Mouse (Mus musculus) layer of hippocampus, postnatal 14 days (tissue): Measurements from ENCODE around the gene Cmklr1. TPM values are rescaled to one million over a fixed set of nuclear protein-coding genes. Genes with fewer than 3 reads are reported as not detected.

ENCODE experiments used
- DNase-seq, 2 experiments: peaks; one replicate each; pipeline ENCODE4 v3.0.0; 2021 to 2022; ENCODE audit warnings: low spot score in 2 of 2, mixed read lengths in 1 of 2
- long read RNA-seq, 2 experiments: library from polyadenylated mRNA; stranded (forward); transcript quantifications; one replicate each; pipeline ENCODE4 v2.0.0; 2021
- total RNA-seq, 2 experiments: library from RNA; stranded (reverse); gene quantifications; 2 replicates each; pipeline ENCODE4 v1.2.3; 2021

The Cmklr1 gene
- 1 to 10 TPM; 2.8 to 5.1 TPM for total RNA-seq
- long read RNA-seq, experiment 1 = 0 reads
- long read RNA-seq, experiment 2 = 0 reads

DNA sequence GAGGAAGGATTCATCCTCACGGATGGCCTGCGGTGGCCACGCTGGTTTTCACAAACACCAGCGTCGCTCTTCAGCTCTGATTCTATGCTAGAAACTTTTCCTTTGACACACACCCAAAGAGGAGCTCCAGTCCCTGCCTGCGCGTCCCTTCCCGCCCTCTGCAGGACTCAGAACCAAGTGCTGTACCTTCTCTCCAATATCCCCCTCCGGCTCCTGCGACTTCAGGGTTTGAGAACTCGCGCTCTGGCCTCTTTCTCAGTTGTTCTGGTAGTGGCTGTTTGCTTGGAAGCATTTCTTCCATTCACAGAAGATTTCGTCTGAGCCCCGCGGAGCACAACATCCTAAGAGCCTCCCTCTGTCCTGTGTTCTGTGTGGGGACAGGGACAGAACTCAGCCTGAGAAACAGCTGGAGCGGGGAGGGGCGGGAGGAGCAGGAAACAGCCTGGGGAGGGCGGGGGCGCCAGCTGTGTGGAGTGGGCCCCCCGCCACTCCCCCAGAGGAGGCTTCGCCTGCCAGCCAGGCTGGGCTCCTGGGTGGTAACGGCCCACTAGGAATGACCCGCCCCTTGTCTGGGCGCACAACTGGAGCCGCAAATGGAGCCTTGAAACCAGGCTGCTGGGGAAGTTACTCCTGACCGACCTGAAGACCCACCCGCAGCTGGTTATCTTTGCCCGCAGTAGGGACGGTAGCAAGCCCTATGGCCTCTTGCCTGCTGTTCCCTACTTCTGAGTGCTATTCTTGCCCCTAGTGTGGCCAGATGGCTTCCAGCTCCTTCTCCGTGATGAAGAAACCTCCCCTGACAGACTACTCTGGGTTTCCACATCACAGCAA, at the start of gene Cmklr1:
TSS of gene Cmklr1 (minus strand) at position 392 of the 831 bp plus-strand sequence.
- no peak for DNase-seq

DNA sequence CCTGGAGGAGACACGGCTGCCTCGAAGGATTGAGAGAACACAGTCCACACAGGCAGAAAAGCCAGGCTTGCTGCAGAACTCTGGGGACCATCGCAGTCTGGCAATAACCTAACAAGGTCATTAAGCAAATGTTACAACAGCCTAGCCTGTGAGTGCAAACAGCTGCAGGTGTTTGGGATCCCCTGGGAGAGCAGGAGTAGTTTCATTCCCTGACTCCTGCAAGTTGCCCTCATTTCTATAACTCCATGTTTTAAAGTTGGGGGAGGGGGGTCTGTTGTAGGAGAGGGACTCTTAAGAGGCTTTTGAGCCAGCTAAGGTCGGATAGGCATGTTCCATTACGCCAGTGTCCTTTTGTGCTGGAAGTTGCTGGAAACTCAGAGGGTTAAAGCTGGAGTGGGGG, 44.2 kb upstream of the Cmklr1 start:
- no peak for DNase-seq

DNA sequence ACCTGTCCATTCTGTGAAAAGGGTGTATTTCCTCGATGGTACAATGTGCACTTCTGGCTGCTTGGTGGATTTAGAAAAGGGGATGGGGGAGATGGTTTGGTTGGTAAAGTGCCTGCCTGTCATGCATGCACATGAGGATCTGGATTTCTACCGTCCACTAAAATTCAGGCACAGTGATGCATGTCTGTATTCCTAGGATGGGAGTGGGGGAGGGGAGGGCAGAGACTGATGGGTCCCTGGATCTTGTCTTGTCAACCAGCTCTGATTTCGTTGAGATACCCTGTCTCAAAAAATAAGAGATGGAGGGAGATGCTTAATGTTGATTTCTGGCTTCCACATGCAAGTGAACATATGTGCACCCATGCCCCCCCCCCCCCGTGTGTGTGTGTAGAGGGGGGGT, 43.8 kb upstream of the Cmklr1 start:
- DNase-seq = no peak

DNA sequence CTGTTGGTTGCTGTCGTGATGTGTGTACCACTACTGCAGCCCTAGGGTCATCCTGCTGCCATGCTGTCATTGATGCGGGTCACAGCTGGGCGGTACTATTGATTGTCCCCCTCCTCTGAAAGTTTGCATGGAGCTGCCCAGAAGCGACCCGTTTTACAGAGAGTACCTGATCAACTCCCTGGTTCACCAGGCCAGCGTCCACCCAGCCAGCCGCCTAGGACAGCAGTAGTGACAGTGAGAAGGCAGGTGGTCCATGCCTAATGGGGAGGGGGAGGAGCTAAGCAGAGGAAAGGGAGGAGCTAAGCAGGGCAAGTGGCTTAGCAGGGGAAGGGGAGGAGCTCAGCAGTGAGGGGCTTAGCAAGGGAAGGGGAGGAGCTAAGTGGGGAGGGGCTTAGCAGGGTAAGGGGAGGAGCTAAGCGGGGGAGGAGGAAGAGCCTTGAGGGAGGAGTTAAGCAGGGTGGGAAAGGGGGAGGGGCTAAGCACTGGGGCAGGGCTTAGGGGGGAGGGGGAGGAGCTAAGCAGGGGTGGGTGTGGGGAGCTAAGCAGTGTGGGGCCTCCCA, 43.0 kb upstream of the Cmklr1 start:
- no peak for DNase-seq

DNA sequence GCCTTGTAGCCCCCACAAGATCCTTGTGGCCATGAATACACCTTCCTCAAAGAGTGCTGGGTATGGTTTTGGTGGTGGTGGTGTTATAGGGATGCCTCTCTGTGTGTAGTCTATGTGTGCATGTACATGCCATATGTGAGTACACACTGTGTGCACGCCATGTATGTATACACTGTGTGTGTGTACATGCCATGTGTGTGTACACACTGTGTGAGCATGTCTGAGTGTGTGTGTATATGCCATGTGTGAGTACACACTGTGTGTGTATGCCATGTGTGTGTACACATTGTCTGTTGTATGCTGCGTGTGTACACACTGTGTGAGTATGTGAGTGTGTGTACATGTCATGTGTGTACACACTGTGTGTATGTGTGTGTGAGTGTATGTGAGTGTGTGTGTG, 40.6 kb upstream of the Cmklr1 start:
- DNase-seq = no peak

DNA sequence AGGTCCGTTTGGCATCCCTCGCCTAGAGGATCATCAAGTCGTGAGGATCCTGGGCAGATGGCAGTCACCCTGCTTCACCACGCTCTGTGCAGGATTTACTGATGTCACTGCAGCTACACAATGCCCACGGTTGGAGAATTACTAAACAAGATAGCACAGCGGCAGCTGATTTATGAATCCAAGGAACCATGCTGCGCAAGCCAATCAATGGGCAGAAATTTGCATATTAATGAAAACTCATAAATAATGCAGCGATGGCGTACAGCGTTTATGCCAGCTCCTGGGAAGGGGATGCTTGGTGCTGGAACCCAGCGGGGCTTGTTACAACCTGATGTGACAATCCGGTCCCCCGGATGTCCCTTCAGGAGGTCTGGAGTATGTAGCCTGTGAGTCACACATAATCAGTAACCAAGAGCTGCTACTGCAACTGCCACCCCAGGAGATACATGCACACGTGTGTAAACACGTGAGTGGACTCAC, 39.9 kb upstream of the Cmklr1 start:
- DNase-seq = peak; percentile 17 to 36

DNA sequence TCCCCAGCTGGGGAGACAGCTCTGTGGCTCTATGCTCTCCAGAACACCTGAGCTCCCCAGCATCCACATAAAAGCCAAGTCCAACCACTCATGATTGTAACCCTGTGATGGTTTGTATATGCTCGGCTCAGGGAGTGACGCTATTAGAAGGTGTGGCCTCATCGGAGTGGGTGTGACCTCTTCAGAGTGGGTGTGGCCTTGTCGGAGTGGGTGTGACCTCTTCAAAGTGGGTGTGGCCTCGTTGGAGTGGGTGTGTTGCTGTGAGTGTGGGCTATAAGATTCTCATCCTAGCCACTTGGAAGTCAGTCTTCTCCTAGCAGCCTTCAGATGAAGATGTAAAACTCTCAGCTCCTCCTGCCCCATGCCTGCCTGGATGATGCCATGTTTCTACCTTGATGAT, 37.3 kb upstream of the Cmklr1 start:
- no peak for DNase-seq

DNA sequence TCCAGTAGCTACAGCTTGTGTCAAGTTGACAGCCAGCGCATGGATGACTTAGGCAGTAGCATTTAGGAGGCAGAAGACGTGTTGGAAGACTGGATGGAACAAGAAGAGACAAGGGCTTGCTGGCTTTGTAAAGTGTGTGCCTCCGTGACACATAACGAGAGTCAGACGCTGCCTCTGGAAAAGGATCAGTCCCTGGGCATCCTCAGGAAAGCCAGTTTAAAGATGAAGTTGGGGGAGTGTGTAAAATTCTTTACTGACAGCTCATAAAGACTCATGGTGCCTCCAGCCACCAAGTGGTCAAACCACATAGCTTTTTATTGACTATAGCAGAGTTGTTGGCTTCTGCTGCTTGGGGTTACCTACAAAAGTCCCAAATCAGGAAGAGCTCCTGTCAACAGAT, 35.2 kb upstream of the Cmklr1 start:
- no peak for DNase-seq

DNA sequence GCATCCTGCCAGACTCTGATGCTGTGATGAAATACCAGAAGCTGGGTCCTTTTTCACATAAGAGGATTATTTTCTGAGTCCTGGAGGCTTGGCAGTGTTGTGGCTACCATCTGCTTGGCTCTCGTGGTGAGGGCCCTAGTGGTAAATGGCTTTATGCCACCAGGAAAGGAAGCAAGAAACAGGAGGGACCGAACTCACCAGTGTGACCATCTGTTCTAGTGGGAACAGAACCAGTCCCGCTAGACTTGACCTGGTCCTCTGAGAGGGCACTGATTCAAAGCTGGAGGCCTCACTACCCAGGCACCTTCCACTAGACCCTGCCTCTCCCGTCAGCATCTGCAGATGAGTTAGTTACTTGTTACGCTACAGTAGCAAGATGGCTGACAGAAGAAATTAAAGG, 33.0 kb upstream of the Cmklr1 start:
- DNase-seq = no peak

DNA sequence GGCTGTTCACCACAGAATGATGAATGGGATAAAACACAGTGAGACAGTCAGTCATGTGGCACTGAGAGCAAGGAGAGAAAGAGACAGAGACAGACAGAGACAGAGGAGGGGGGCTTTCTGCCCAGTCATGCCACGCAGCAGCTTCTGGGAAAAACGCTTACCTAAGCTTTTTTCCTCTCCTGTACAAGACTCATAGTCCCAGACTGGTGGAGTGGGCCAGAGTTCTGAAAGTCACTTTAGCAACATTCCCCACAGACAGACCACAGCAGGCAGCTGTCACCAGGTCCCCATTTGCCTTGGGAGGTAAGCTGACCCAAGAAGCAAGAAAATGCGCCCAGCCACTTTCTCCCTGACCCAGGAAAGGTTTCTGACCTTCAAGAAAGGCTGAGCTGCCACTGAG, 32.2 kb upstream of the Cmklr1 start:
- DNase-seq = no peak

DNA sequence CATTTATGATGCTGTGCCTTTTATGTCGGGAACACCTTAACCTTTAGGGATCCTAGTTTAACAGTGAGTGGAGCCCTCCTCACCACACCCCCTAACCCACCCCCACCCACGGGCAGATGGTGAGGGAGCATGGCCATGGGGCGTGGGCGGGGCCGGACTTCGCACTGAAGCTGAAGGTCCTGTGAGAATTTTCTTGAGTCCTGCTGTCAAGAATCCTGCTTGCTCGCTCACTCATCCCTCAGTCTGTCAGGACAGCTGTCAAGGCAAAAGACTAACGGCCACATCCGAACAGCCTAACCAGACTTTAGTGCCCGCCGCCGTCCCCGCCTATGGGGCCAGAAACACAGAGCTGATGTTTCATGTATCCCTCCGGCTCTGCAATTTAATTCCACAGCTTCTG, 31.0 kb upstream of the Cmklr1 start:
- no peak for DNase-seq

DNA sequence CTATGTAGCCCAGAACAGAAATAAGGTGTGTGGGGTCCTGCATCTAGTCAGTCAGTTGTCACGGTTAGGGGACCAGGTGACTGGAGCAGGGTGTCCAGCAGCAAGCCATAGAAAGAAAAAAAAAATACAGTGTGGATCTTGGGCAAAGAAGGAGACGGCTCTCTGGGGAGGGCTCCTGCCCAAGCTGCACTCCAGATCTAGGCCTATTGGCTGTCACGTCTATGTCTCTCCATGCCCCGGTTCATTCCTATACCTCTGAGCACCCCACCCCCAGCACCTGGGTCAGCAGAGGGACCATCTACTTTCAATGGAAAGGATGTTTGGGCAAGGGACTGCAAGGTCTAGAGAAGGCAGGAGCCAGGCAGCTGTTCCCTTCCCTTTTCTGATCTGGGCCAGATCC, 29.3 kb upstream of the Cmklr1 start:
- DNase-seq = no peak

DNA sequence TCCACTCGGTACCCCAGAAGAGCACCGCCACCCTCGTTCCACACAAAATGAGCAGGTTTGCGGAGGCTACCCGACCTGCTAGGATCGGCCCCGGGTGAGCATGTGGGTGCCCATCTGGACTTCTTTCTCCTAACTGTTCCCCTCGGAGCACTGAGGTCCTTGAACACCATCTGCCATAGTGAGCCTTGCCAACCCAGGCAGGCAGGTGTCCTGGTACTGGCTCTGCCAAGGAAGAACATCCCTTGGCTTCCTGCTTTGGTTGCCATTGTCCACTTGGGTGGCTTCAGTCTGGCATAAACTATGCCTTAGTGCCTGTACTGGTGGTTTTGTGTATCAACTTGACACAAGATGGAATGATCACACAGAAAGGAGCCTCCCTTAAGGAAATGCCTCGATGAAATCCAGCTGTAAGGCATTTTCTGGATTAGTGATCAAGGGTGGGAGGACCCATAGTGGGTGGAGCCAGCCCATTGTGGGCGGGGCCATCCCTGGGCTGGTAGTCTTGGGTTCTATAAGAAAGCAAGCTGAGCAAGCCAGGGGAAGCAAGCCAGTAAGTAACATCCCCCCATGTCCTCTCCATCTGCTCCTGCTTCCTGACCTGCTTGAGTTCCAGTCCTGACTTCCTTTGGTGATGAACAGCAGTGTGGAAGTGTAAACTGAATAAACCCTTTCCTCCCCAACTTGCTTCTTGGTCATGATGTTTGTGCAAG, 28.7 kb upstream of the Cmklr1 start:
- DNase-seq = no peak

DNA sequence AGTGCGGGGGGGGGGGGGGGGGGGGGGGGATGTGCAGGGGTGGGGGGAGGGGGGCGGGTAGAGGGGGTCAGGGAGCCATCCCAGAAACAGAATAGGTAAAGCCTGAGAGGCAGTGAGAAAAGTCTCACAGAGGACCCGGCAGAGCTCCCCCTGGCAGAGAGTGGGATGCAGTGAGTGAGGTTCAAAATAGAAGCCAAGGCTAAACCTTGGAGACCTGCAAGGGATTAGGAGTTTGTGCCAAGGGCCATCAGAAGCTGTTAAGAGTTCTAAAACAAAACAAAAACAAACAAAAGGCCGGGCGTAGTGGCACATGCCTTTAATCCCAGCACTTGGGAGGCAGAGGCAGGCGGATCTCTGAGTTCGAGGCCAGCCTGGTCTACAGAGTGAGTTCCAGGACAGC, 27.3 kb upstream of the Cmklr1 start:
- DNase-seq = no peak

DNA sequence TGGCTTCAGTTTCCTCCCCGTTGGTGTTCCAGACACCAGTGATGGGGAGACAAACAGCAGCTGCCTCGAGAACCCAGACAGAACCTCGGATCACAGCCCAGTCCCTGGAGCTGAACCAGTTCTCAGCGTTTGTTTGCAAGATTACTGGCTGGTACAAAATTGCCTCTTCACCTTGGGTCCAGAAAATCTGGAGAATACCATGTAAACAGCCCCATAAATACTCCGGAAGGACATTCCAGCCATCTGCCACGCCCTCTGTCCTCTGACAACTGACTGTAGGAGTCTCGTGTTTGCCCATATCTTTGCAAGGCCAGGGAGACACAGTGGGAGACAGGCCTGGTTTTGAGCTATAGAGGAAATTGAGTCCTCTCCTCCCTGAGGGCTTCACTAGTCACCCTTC, 24.6 kb upstream of the Cmklr1 start:
- no peak for DNase-seq

DNA sequence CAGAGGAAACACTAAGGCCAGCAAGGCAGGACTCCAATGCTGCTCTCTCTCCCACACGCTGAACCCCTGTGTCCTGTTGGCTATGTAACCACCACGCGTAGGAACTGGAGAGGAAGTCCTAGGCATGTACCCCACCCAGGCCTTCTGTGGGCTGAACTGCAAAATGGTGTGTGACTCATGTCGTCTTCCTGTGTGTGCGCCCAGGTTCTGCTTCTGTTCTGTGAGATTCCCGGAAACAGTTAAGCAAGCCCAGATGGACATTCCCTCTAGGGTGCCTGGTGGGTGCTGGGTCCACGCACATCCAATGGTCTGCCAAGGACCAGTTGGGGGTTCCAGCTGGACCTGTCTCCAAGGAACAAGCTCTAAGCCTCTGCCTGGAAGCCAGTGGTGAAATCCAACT, 22.2 kb upstream of the Cmklr1 start:
- no peak for DNase-seq

DNA sequence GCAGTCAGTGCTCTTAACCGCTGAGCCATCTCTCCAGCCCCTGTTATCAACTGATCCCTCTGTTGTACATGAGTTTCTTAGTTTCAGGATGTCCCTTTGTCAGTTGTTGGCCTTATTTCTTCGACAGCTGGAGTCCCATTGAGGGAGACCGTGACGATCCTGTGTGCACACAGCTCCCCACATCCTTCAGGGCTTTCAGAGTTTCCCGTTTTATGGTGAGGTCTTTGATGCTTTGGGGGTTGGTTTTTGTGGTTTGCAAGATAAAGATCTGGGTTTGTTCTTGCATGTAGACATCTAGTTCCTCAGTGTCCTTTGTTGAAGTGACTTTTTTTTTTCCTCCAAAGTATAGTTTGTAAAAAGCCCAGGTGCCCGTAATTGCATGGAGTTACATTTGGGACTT, 20.4 kb upstream of the Cmklr1 start:
- DNase-seq = no peak

DNA sequence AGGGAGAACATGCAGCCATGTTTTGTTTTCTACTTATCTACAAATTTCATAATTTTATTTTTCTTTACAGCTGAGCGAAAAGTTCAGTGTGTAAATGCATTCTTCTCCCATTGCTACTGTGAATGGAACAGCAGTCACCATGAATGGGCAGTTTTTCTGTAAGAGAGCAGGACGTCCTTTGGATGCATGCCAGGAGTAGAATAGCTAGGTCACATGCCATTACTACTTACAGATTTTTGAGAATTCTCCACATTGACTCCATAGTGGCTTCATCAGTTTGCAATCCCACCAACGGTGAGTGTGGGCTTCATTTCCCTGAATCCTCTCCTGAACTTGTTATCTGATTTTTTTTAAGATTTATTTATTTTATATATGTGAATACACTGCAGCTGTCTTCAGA, 19.9 kb upstream of the Cmklr1 start:
- no peak for DNase-seq

DNA sequence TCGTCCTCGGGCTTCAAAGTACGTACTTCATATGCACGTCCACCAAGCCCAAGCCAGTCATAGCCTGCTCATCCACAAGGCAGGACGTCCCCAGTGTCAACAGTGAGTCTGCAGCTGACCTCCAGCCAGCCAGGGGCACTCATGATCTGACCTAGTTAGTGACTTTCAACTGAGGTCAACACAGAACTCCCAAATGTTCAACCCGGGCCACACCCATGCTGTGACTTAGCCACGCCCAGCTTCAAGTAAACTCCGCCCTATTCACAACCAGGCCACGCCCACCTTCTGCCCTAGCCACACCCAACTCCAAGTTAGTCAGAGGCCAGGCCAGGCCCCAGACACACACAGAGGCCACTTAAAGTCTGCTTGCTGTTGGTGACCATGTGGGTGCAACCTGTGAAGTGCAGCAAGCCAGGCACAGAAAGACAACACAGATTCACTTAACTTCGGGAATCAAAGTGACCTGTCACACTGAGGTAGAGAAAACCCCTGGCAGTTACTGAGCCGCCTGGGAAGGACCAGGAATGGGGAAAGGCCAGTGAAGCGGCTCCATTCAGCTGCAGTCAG, 14.5 kb upstream of the Cmklr1 start:
- DNase-seq = no peak

DNA sequence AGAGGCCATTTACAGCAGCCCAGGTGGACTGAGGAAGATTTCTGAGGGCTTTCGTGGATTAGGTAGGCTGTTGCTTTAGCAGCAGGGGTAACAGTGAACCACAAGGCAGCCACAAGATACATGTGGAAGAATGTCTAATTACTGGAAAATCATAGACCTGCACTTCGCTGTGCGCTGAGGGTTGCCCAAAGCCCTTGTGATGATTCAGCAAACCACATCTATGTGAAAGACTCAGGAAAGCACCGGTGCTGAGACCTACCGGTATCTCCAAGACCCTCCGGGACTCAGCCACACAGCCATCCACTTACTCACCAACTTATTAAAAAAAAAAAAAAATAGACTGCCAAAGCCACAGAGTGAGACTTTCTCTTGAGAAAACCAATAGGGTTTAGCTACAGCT, 13.9 kb upstream of the Cmklr1 start:
- DNase-seq = no peak

DNA sequence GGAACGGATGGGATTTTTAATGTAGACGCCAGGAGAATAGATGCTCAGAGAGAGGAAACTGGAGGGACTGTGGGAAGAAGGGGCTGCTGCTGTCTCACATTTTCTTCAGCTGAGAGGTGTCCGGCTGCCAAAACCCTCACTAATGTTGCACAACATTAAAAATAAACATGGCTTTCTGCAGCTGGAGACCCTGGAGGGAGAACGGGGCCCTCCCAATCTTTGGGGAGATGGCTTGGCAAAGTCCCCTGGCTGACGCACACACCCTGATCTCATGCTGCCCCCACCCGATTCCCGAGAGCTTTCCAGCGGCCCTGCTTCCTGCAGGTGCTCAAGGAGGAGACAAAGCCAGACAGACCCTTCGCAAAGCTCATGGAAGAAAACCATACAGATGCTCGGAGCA, 10.6 kb upstream of the Cmklr1 start:
- no peak for DNase-seq

DNA sequence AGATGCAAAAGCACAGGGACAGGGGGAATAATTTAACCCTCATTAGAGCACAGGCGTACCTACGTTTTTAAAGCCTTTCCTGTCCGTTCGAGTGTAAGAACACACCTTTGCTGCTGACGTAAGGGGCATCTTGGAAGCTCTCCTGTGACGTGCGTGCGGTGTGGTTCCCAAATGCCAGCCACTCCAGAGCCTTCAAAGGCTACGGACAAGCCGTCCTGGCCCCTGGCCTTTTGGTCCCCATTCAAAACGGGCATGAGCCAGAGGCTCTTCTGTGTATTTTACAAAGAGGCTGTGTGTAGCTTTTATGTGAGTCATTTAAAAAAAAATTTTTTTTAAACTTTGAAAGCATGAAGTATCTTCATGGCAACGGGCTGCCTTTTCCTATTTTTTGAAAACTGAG, 4.6 kb upstream of the Cmklr1 start:
- no peak for DNase-seq
